Mouse (Mus musculus): ENCODE data around the gene Tbc1d14. TPM values are rescaled to one million over a fixed set of nuclear protein-coding genes. Genes with fewer than 3 reads are reported as not detected.

Tbc1d14 gene
- total and polyA plus RNA-seq, 2 experiments: 5.4 to 8.4 TPM

DNA sequence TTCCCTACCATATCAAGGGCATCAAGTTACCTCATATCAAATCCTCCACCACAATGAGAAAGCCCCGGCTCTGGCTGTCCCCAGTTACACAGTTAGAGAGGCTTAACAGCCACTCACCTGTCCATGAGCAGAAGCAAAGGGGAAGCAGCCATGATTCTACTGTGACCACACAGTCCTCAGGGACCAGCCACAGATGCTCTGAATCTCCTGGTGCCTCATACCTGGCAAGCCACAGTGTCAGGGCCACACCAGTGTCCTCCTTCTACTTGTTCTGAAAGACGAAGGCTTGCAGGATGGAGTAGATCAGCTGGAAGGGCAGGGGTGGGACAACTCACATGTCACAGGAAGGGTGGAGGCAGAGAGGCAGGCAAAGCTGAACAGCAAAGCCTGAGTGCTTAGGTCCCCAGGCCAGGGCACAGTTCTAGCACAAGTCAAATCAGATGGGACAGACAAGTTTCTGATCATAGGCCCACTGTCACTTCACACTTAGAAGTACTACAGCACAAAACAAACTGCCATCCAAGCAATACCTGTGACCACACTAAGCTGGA lies 39.9 kb downstream of the Tbc1d14 start:
- H3K4me3 ChIP-seq (ENCODE audit: insufficient read depth, low read depth, low read length): no peak overlapping the region
- no peak overlapping the region for H3K9ac ChIP-seq (ENCODE audit: low read depth, low read length)
- no peaks in the 10 kb centered on the region for H3K27me3 ChIP-seq (ENCODE audit: control insufficient read depth, insufficient read depth, low read length)
- WGBS: 87% methylated on average over 2 of the region's 2 CpGs
- peaks cover 35% of the 10 kb centered on the region for H3K79me2 ChIP-seq (ENCODE audit: control insufficient read depth, insufficient read depth, low read length)
- H3K4me1 ChIP-seq (ENCODE audit: control insufficient read depth, insufficient read depth, low read length): peaks cover 14% of the 10 kb centered on the region
- no peak for TF ChIP-seq CTCF (IDR thresholded peaks at IDR 0.05; ENCODE audit: low read depth, low read length)
- TF ChIP-seq POLR2A (IDR thresholded peaks at IDR 0.05; ENCODE audit: extremely low read depth, insufficient read depth, low read length): no peak
- no peak overlapping the region for H3K27ac ChIP-seq (replicated peaks; ENCODE audit: insufficient read depth, low read depth, low read length)
- no peak for DNase-seq (ENCODE audit: extremely low read depth, low read depth, low spot score)
- H3K36me3 ChIP-seq (ENCODE audit: control insufficient read depth, insufficient read depth, low read length): no peaks in the 10 kb centered on the region

DNA sequence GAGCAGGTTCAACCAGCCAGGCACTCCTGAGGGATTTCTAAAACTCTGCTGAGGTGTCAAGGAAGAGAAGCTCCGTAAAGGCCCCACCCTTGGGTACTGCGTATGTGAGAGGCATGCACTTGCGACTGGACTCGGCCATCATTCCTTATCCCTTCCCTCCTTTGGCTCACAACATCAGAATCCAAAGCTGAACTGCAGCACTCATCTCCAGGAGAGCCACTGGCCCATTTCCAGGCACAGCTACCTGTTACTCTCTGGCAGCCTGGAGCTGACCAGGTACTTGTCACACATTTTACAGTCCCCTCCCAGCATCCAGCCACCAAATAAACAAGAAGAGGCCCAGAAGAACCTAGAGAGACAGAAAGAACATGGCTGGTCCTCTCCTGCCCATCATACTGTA lies 40.7 kb downstream of the Tbc1d14 start:
- no peak for TF ChIP-seq CTCF (IDR thresholded peaks at IDR 0.05; ENCODE audit: low read depth, low read length)
- TF ChIP-seq POLR2A (IDR thresholded peaks at IDR 0.05; ENCODE audit: extremely low read depth, insufficient read depth, low read length): no peak
- no peaks in the 10 kb centered on the region for H3K27me3 ChIP-seq (ENCODE audit: control insufficient read depth, insufficient read depth, low read length)
- peaks cover 9% of the 10 kb centered on the region for H3K4me1 ChIP-seq (ENCODE audit: control insufficient read depth, insufficient read depth, low read length)
- no peak overlapping the region for H3K9ac ChIP-seq (ENCODE audit: low read depth, low read length)
- H3K36me3 ChIP-seq (ENCODE audit: control insufficient read depth, insufficient read depth, low read length): no peaks in the 10 kb centered on the region
- peaks cover 35% of the 10 kb centered on the region for H3K79me2 ChIP-seq (ENCODE audit: control insufficient read depth, insufficient read depth, low read length)
- DNase-seq (ENCODE audit: extremely low read depth, low read depth, low spot score): no peak
- no peak overlapping the region for H3K27ac ChIP-seq (replicated peaks; ENCODE audit: insufficient read depth, low read depth, low read length)
- WGBS: 98% methylated on average over 4 of the region's 4 CpGs
- H3K4me3 ChIP-seq (ENCODE audit: insufficient read depth, low read depth, low read length): no peak overlapping the region

DNA sequence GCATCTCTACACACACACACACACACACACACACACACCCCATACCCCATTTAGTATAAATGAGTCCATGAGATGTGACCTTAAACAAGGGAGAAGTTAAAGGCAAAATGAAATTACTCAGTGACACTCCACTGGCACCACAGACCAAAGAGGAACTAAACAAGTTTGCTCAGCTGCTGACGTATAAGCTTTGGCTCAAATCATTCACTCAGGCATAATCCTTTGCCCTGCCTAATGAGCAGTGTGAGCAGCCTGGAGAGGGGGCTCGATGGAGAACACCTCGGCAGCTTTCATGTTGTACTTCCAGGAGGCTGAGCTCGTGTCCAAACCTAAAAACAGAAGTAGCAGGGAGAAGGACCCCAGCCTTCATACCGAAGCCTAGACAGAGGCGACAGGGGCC lies 43.8 kb downstream of the Tbc1d14 start:
- Histone ChIP-seq H3K9ac (ENCODE audit: low read depth, low read length) (no peak overlapping the region), H3K4me1 (ENCODE audit: control insufficient read depth, insufficient read depth, low read length) (peaks cover 6% of the 10 kb centered on the region), H3K36me3 (ENCODE audit: control insufficient read depth, insufficient read depth, low read length) (no peaks in the 10 kb centered on the region), H3K27me3 (ENCODE audit: control insufficient read depth, insufficient read depth, low read length) (no peaks in the 10 kb centered on the region), H3K4me3 (ENCODE audit: insufficient read depth, low read depth, low read length) (no peak overlapping the region), H3K79me2 (ENCODE audit: control insufficient read depth, insufficient read depth, low read length) (peaks cover 31% of the 10 kb centered on the region), H3K27ac (replicated peaks; ENCODE audit: insufficient read depth, low read depth, low read length) (0 out of 2 replicates have a peak overlapping the region, but pooled peaks have one; percentile 2)
- peak; percentile 61 for DNase-seq (ENCODE audit: extremely low read depth, low read depth, low spot score)
- WGBS: 64% methylated on average over 6 of the region's 6 CpGs
- TF ChIP-seq POLR2A (IDR thresholded peaks at IDR 0.05; ENCODE audit: extremely low read depth, insufficient read depth, low read length) (no peak), CTCF (IDR thresholded peaks at IDR 0.05; ENCODE audit: low read depth, low read length) (no peak)

DNA sequence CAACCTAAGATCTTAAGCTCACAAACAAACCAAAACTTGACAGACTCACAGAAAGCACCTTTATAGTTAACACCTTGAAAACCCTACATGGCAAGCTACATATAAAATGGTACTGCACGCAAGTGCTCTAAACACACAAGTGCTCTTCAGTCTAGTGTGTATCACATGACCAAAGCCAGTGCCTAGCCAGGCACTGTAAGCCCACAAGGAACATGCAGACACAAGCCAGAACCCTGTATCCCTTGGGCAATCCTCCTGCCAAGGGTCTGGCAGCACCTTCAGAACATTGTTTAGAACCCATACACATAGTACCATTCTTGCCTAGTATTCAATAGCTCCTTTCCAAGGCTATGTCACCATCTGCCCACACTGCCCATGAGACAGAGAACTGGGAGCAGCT lies 48.3 kb downstream of the Tbc1d14 start:
- no peaks in the 10 kb centered on the region for H3K27me3 ChIP-seq (ENCODE audit: control insufficient read depth, insufficient read depth, low read length)
- H3K9ac ChIP-seq (ENCODE audit: low read depth, low read length): no peak overlapping the region
- 97% methylated on average over 1 of the region's 1 CpGs for WGBS
- peaks cover 11% of the 10 kb centered on the region for H3K79me2 ChIP-seq (ENCODE audit: control insufficient read depth, insufficient read depth, low read length)
- H3K27ac ChIP-seq (replicated peaks; ENCODE audit: insufficient read depth, low read depth, low read length): no peak overlapping the region
- no peak overlapping the region for H3K4me3 ChIP-seq (ENCODE audit: insufficient read depth, low read depth, low read length)
- H3K4me1 ChIP-seq (ENCODE audit: control insufficient read depth, insufficient read depth, low read length): peaks cover 6% of the 10 kb centered on the region; the same call in 1 of the 2 replicates
- TF ChIP-seq CTCF (IDR thresholded peaks at IDR 0.05; ENCODE audit: low read depth, low read length) (no peak), POLR2A (IDR thresholded peaks at IDR 0.05; ENCODE audit: extremely low read depth, insufficient read depth, low read length) (no peak)
- H3K36me3 ChIP-seq (ENCODE audit: control insufficient read depth, insufficient read depth, low read length): no peaks in the 10 kb centered on the region
- no peak for DNase-seq (ENCODE audit: extremely low read depth, low read depth, low spot score)

DNA sequence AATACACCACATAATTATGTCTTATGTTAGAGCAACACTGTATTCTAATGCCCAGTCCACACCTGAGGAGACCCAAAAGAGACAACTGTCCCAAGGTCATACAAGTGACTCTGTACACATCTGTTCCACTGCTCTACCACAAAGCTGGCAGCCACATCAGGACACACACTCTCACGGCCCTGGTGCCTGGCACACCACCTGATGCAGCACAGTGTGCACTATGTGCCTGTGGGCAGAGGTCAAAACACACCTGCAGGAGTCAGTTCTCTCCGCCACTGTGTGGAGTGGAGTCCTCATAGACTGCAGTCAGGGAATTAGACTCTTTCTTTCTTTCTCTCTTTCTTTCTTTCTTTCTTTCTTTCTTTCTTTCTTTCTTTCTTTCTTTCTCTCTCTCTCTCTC lies 52.1 kb downstream of the Tbc1d14 start:
- 17% methylated on average over 2 of the region's 2 CpGs for WGBS
- TF ChIP-seq CTCF (IDR thresholded peaks at IDR 0.05; ENCODE audit: low read depth, low read length) (0 out of 2 replicates have a peak, but pooled peaks have one; percentile 8), POLR2A (IDR thresholded peaks at IDR 0.05; ENCODE audit: extremely low read depth, insufficient read depth, low read length) (no peak)
- Histone ChIP-seq H3K4me1 (ENCODE audit: control insufficient read depth, insufficient read depth, low read length) (peaks cover 7% of the 10 kb centered on the region), H3K27me3 (ENCODE audit: control insufficient read depth, insufficient read depth, low read length) (no peaks in the 10 kb centered on the region), H3K36me3 (ENCODE audit: control insufficient read depth, insufficient read depth, low read length) (no peaks in the 10 kb centered on the region), H3K4me3 (ENCODE audit: insufficient read depth, low read depth, low read length) (no peak overlapping the region), H3K9ac (ENCODE audit: low read depth, low read length) (no peak overlapping the region), H3K79me2 (ENCODE audit: control insufficient read depth, insufficient read depth, low read length) (peaks cover 3% of the 10 kb centered on the region; the same call in 1 of the 2 replicates), H3K27ac (replicated peaks; ENCODE audit: insufficient read depth, low read depth, low read length) (peak overlapping the region; percentile 19; the same call in 1 of the 2 replicates)
- DNase-seq (ENCODE audit: extremely low read depth, low read depth, low spot score): peak; percentile 94

DNA sequence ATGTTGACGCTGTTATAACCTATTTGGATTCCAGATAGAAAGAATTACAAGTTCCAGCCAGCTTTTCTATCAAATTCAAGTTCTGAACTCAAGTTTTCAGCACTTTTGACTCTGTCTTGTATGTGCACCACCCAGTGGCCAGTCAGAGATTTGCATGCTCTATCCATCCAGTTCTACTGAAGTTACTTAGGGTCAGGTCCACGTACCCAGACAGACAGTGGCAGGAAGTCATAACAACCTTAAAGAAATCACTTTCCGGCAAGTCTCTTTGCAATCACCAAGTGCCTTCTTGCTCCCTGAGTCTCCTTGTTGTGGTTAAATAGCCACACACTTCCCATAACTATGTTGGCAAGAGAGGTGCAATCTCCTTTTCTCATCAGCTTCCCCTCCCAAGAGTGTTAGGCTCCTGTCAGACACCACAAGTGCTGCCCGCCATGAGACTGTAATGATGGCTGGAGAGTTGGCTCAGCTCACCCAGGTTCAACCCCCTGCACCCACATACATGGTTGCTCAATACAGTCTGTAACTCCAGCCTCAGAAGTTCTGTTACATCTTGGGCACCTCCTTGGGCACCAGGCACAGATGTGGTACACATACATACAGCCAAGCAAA lies 54.4 kb downstream of the Tbc1d14 start:
- no peaks in the 10 kb centered on the region for H3K27me3 ChIP-seq (ENCODE audit: control insufficient read depth, insufficient read depth, low read length)
- no peaks in the 10 kb centered on the region for H3K36me3 ChIP-seq (ENCODE audit: control insufficient read depth, insufficient read depth, low read length)
- H3K4me1 ChIP-seq (ENCODE audit: control insufficient read depth, insufficient read depth, low read length): peaks cover 7% of the 10 kb centered on the region
- peaks cover under 1% of the 10 kb centered on the region; the same call in 1 of the 2 replicates for H3K79me2 ChIP-seq (ENCODE audit: control insufficient read depth, insufficient read depth, low read length)
- TF ChIP-seq CTCF (IDR thresholded peaks at IDR 0.05; ENCODE audit: low read depth, low read length) (peak; percentile 60), POLR2A (IDR thresholded peaks at IDR 0.05; ENCODE audit: extremely low read depth, insufficient read depth, low read length) (no peak)
- no peak overlapping the region for H3K4me3 ChIP-seq (ENCODE audit: insufficient read depth, low read depth, low read length)
- H3K9ac ChIP-seq (ENCODE audit: low read depth, low read length): no peak overlapping the region
- DNase-seq (ENCODE audit: extremely low read depth, low read depth, low spot score): peak; percentile 65
- no peak overlapping the region for H3K27ac ChIP-seq (replicated peaks; ENCODE audit: insufficient read depth, low read depth, low read length)
- 31% methylated on average over 4 of the region's 4 CpGs for WGBS
